Mouse (Mus musculus): ENCODE measurements at regions not wholly inside any gene's neighbourhood (a gene's known extent, or its start where the extent isn't known, plus 50 kb on each side); places are given as distances from the start of the nearest gene placed in this dataset.

- TF ChIP-seq CTCF (IDR thresholded peaks at IDR 0.05; ENCODE audit: extremely low read depth, insufficient read length, insufficient replicate concordance, low read depth, low read length) = no peak
- no peak for TF ChIP-seq POLR2A (IDR thresholded peaks at IDR 0.05; ENCODE audit: low read depth, low read length)
Measured at GRCm38 (mm10) chr10:21805606-21806005, 76.4 kb upstream of the Sgk1 start.
